Mouse (Mus musculus) olfactory bulb, adult 2 months (tissue): Measurements from ENCODE around the gene E130114P18Rik. TPM values are rescaled to one million over a fixed set of nuclear protein-coding genes. Genes with fewer than 3 reads are reported as not detected.

Source experiments
- H3K27ac ChIP-seq: fragments of 200-500 bp; 2 replicates; pipeline ENCODE4 v1.5.1; 2012; ENCODE audit warnings: low read depth, low read length; ENCODE audit not compliant: insufficient read depth
- H3K4me1 ChIP-seq: fragments of 200-500 bp; 2 replicates; pipeline ENCODE4 v1.6.1; 2012; ENCODE audit warnings: low read length; ENCODE audit not compliant: control insufficient read depth, insufficient read depth
- H3K4me3 ChIP-seq: fragments of 200-500 bp; 2 replicates; pipeline ENCODE4 v1.5.1; 2012; ENCODE audit warnings: mild to moderate bottlenecking, low read depth, low read length, moderate library complexity; ENCODE audit not compliant: insufficient read depth
- CTCF ChIP-seq: fragments of 200-500 bp; IDR thresholded peaks from 2 replicates; pipeline ENCODE4 v1.5.1; 2012; ENCODE audit warnings: low read depth, mild to moderate bottlenecking, low read length, moderate library complexity; ENCODE audit not compliant: insufficient read depth
- POLR2A ChIP-seq: fragments of 200-500 bp; IDR thresholded peaks from 2 replicates; pipeline ENCODE4 v1.6.1; 2012; ENCODE audit warnings: mild to moderate bottlenecking, low read depth, low read length, moderate library complexity; ENCODE audit not compliant: insufficient read depth
- WGBS: fragments of 180-500 bp; shearing (Covaris S2); methylation state at CpG from one replicate; pipeline ENCODE4 v1.1.7; 2018; 5-methylcytosine and 5-hydroxymethylcytosine counted together
- polyA plus RNA-seq: library from polyadenylated mRNA; stranded (reverse); fragments of >200 nt; gene quantifications from 2 replicates; pipeline ENCODE4 v1.2.4, GENCODE M21; 2012; ENCODE audit warnings: low replicate concordance; ENCODE audit not compliant: missing spikeins, insufficient read depth, insufficient read length

Gene E130114P18Rik
- polyA plus RNA-seq, 1 experiment, result not detected

GRCm38 (mm10) chr4:97582796-97583430, 195.0 kb downstream of the E130114P18Rik start:
- TF ChIP-seq CTCF (no peak), POLR2A (no peak)
- Histone ChIP-seq H3K27ac (peak overlapping the region; percentile 73), H3K4me3 (peak overlapping the region; percentile 21; the same call in 1 of the 2 replicates), H3K4me1 (no peaks in the 10 kb centered on the region)
- 21% methylated on average over 15 of the region's 15 CpGs for WGBS

- no peak for TF ChIP-seq POLR2A
- 23% methylated on average over 3 of the region's 3 CpGs for WGBS
- no peak overlapping the region for H3K27ac ChIP-seq
- no peaks in the 10 kb centered on the region for H3K4me1 ChIP-seq
- no peak overlapping the region for H3K4me3 ChIP-seq
Measured at GRCm38 (mm10) chr4:97582064-97582415, 195.8 kb downstream of the E130114P18Rik start.

GRCm38 (mm10) chr4:97581314-97582063, 196.4 kb downstream of the E130114P18Rik start:
- H3K27ac ChIP-seq, result no peak overlapping the region
- WGBS, result 31% methylated on average over 12 of the region's 12 CpGs
- no peak overlapping the region for H3K4me3 ChIP-seq
- TF ChIP-seq POLR2A, result no peak
- TF ChIP-seq CTCF, result no peak
- no peaks in the 10 kb centered on the region for H3K4me1 ChIP-seq

- TF ChIP-seq CTCF (no peak), POLR2A (no peak)
- WGBS, result 64% methylated on average over 7 of the region's 7 CpGs
- Histone ChIP-seq H3K4me3 (no peak overlapping the region), H3K27ac (no peak overlapping the region), H3K4me1 (no peaks in the 10 kb centered on the region)
Measured at GRCm38 (mm10) chr4:97580906-97581305, 197.0 kb downstream of the E130114P18Rik start.

GRCm38 (mm10) chr4:97578571-97579165, 199.2 kb downstream of the E130114P18Rik start:
- H3K4me3 ChIP-seq, result no peak overlapping the region
- no peak overlapping the region for H3K27ac ChIP-seq
- TF ChIP-seq CTCF (no peak), POLR2A (no peak)
- no peaks in the 10 kb centered on the region for H3K4me1 ChIP-seq
- WGBS, result 76% methylated on average over 9 of the region's 9 CpGs

- H3K27ac ChIP-seq, result no peak overlapping the region
- TF ChIP-seq CTCF, result no peak
- TF ChIP-seq POLR2A, result no peak
- no peak overlapping the region for H3K4me3 ChIP-seq
- WGBS, result 67% methylated on average over 5 of the region's 5 CpGs
- no peaks in the 10 kb centered on the region for H3K4me1 ChIP-seq
Measured at GRCm38 (mm10) chr4:97577431-97577830, 200.4 kb downstream of the E130114P18Rik start.

GRCm38 (mm10) chr4:97575447-97575846, 202.4 kb downstream of the E130114P18Rik start:
- TF ChIP-seq CTCF (no peak), POLR2A (no peak)
- H3K27ac ChIP-seq, result no peak overlapping the region
- no peaks in the 10 kb centered on the region for H3K4me1 ChIP-seq
- 35% methylated on average over 5 of the region's 5 CpGs for WGBS
- no peak overlapping the region for H3K4me3 ChIP-seq

- 90% methylated on average over 3 of the region's 3 CpGs for WGBS
- Histone ChIP-seq H3K4me1 (no peaks in the 10 kb centered on the region), H3K27ac (no peak overlapping the region), H3K4me3 (no peak overlapping the region)
- no peak for TF ChIP-seq POLR2A
- no peak for TF ChIP-seq CTCF
Measured at GRCm38 (mm10) chr4:97569320-97569719, 208.6 kb downstream of the E130114P18Rik start.

- no peak overlapping the region for H3K27ac ChIP-seq
- H3K4me3 ChIP-seq, result no peak overlapping the region
- no peaks in the 10 kb centered on the region for H3K4me1 ChIP-seq
- TF ChIP-seq POLR2A (no peak), CTCF (no peak)
- 25% methylated on average over 4 of the region's 4 CpGs for WGBS
Measured at GRCm38 (mm10) chr4:97564656-97565055, 213.2 kb downstream of the E130114P18Rik start.
